Mouse (Mus musculus) CD4-positive helper T cell, adult 2 months (primary cell): ENCODE measurements at regions not wholly inside any gene's neighbourhood (a gene's known extent, or its start where the extent isn't known, plus 50 kb on each side); places are given as distances from the start of the nearest gene placed in this dataset.

ENCODE experiments used
- DNase-seq: peaks from one replicate; pipeline ENCODE4 v3.0.0-alpha.2; 2012; ENCODE audit warnings: low read depth, missing footprints, low spot score

DNA sequence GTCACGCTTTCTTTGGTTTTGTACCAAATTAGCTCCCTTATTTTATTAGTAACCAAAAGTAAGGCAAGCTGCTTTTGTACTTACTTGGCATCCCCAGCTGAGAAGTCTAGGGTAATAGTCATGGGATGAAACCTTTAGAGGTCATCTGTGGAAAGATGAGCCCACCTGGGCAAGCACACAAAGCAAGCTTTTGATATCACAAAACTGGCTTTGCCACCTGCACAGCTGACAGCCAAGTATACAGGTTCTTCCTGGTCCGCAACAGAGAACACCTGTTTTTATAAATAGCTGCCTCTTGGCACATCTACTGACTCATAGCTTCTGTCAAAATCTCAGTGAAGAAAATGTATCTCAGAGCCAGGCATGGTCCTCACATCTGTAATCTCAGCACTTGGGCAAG, 197.2 kb downstream of the Arl4a start:
- DNase-seq = no peak

GRCm38 (mm10) chr12:39840179-39840578, 197.6 kb downstream of the Arl4a start:
- DNase-seq = no peak

GRCm38 (mm10) chr12:39831079-39831478, 206.7 kb downstream of the Arl4a start:
- DNase-seq = no peak

GRCm38 (mm10) chr12:39830530-39830929, 207.3 kb downstream of the Arl4a start:
- no peak for DNase-seq

- DNase-seq = no peak
Observed at GRCm38 (mm10) chr12:39822671-39823070, 215.2 kb downstream of the Arl4a start.

- DNase-seq = no peak
Observed at GRCm38 (mm10) chr12:39801536-39801935, 236.3 kb downstream of the Arl4a start.

- no peak for DNase-seq
Observed at GRCm38 (mm10) chr12:39797843-39798242, 240.0 kb downstream of the Arl4a start.

DNA sequence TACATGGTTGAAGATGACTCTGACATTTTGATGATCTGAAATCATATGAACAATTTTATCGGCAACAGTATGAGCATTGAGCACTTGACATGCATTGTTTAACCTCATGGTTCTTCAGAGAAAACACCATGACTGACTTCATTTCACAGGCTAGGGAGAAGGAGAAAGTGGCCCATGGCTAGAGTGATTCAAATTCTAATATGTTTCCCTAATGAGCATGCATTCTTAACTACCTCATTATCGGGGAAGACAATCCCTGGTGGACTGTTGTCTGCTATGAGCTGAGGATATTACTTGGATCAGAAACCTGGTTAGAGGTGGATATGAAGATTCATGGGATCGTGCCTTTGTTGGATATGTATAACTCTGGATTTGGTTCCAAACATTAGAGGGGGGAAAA, 240.9 kb downstream of the Arl4a start:
- no peak for DNase-seq

- no peak for DNase-seq
Observed at GRCm38 (mm10) chr12:39785026-39785425, 252.8 kb downstream of the Arl4a start.

DNA sequence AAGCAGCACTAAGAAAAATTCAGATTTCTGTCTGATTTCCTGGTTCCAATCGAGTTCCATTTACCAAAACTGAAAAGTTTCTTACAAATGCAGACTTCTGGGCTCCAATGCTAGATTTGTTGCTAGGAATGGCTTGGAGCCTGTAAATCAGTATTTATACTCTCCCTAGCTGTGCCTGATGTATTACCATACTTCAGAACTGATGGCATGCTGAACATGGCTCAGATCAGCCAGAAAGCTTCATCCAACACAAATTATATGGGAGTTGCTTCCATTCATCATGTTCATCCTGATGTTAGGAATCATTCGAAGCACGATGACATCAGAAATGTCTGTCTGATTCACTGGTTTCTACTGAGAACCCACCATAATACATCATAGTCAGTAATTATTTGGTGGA, 253.3 kb downstream of the Arl4a start:
- no peak for DNase-seq

DNA sequence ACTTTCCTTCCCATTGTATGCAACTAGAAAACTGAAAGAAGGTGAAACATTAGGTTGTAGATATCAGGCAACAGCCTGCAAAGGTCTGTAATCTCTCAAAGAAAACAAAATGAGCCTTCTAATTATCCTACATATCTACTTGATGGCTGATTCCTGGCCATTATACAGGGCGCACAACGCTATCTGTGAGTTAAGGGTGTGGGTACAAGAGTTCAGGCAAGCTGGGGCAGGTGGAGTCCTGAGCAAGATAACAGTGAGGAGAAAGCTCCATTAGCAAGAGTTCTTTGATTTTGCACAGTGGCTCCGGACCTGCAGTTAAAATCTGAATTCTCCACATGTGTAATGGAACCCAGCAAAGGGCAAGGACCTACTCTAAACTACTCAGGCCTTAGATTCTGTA, 261.7 kb downstream of the Arl4a start:
- no peak for DNase-seq

- DNase-seq = no peak
Observed at GRCm38 (mm10) chr12:39766988-39767387, 270.8 kb downstream of the Arl4a start.

- DNase-seq = no peak
Observed at GRCm38 (mm10) chr12:39763529-39763928, 274.3 kb downstream of the Arl4a start.

- DNase-seq = no peak
Observed at GRCm38 (mm10) chr12:39761946-39762345, 275.9 kb downstream of the Arl4a start.

GRCm38 (mm10) chr12:39761326-39761725, 276.5 kb downstream of the Arl4a start:
- DNase-seq = no peak

DNA sequence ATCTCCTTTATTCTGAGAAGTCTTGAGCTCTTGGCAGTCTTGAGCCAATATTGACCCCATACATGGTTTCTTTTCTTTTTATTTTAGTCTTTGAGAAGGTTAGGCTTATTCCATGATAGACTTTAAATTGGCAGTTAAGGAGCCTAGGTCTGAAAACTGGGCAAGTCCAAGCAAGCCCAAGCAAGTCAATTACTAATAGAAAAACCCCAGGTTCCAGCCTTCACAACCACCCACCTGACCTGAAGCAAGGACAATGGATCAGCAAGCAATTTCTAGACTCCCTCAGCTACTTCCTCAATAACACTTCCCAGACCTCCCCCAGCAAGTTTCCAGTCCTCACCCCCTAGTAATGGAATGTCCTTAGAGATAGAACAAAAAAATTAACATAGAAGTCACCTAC, 279.9 kb downstream of the Arl4a start:
- no peak for DNase-seq

DNA sequence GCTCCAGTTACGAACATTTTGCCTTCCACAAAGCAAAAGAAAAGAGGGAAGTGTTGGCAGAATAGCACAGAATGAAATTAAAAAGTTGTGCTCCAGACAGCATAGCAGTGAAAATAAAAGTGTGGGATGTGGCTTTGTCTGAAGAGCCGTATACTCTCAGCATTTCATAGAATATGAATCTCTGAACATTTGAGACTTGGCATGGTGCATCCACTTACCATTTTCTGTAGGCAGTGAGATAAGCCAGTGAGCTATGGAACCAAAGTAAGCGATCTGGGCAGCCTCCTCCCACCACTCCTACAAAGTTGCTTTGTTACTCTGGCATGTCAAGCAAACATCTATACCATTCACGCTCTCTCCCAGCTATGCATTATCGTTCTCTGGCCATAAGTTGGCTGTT, 286.0 kb downstream of the Arl4a start:
- DNase-seq = no peak

DNA sequence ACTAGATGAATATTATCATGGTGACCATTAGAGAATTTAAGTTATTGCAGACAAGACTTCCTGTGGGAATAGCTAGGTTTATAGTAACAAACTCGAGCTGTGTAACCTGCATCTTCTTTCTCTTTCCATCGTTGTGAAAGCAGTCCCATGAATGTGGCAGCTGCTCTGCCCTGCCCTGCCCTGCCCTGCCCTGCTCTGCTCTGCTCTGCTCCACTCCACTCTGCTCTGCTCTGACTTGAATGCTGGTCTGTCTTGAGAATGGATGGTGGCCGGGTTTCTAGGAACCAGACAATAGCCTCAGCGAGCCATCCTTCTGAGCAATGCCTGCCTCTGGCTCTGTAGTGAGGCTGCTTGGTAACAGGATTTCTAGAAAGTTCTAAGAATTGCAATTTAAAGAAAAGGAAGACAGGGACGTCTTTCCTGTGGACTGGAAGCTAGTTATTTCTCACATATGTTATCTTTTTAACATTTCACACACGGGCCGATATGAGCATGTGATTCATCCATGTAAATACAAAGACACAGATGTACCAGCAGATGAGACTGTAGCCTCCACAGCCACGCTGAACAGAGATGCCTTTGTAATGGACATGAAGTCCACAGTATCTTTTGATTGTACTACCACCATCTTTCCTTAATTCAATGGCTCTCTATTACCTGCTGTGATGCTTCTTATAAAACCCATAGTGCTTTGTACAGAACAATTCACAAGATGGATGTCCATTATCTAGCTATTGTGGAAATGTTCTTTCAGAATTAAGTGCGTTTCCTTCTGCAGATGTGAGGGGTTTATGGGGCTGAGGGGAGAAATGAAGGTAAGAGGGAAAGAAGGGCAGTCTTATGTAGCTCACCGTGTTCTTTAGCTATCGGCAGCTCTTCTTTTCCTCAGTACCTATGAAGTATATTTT, 295.4 kb downstream of the Arl4a start:
- DNase-seq = no peak

DNA sequence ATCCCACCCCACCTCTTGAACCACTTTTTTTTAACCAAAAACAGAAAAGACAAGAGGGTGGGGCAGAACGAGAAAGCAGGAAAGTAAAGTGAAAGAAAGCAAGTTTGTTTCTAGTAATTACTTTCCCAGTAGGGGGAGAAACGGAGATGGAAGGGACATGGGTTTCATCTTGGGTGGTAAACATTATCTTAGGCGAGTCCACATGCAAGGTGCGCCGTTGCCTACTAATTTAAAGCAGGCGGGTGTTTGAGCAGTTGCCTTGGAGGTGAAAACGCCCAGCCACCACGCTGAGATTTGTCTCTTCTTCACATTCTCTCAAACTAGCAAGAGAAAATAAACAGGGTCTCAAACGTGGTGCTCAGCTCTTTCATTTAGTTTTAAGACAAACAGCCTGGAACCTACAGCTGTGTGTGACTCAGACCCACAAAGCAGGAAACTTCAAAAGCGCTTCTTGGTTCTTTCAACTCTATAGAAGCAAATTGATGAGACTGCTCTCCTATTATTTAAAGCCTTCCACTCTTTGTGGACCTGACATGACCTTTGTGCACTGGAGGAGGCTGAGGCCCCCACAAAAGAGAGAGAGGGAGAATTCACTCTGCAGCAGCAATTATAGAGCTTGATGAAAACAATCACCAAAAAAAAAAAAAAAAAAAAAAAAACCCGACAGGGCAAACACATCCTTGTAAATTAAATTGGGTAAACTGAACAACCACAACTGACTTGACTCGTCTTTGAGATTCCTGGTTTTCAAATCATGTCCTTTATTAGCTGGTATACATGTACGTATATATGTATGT, 296.6 kb downstream of the Arl4a start:
- DNase-seq = no peak

DNA sequence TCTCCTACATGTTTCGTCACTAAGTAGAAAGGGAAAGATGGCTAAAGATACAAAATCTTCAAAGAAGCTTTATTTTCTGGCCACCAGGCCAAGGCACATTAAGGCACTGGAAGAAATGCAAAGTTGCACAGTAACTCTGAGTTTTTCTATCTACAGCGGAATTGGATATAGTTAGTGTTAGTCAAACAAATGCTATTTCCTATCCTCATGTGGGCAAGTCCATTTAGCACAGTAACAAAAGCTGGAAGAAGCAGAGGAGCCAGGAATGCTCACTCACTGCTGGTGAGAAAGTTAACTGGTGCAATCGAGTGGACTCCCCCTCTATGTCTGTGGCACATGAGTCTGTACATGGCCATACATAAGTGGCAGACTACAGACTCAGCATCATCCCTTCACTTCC, 300.9 kb downstream of the Arl4a start:
- no peak for DNase-seq

DNA sequence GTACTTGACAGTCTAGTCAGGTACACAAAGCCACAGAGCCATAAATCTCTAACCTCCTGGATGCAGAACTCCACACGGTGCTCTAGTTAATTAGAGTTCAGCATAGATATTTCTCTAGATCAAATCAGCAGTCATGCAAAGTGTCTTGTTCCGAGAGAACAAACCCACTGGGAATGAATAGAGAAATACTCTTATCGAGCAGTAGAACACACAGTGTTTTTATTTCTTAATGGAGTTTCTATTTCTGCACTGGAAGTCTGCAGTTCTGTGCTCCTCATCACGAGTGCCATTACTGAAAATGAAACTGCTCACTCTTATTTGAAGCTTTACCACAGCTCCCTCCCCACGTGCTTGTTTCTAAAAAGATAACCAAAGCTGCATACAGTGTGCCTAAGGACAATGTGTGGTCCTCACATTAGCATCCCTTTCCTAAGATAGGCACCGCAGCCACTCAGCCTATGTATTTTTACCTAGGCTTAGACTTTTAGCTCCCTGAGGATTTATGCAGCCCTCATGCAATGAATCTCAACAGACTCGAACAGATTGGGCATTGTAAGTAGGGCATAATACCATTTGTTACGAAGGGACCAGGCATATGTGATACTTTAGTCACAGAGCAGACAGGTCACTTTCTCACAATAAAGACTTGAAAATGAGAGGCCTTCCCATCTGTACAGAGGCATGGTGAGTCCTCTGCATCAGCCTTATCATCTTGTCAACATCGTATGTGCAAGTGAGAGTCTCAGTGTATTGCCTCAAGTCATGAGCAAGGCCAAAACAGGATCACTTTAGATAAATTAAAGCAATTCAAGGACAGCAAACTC, 301.5 kb downstream of the Arl4a start:
- DNase-seq = no peak

DNA sequence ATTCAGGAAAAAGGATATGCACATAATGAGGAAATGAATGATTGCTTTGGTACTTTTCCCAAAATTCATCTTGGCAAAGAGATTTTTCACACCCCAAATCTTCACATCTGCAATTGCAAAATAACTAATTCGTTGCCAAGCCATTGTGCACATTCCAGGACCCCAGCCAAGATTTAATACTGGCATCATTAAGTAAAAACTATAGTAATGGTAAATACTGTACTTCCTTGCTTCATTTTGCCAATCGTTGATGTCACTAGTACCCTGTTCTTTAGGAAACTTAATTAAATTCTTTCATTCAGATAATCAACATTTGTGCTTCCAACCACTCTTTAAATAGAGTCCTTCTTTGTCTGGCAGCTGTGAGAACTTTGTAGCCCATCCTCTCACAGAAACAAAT, 303.6 kb downstream of the Arl4a start:
- no peak for DNase-seq
